Mouse (Mus musculus) intestine, embryonic 16.5 days (tissue): ENCODE results near the gene Ewsr1. TPM values are rescaled to one million over a fixed set of nuclear protein-coding genes. Genes with fewer than 3 reads are reported as not detected.

ENCODE experiments used
- ATAC-seq: fragments of 200-750 bp; cut with Nextera tagmentation; 2 replicates; pipeline ENCODE4 v1.8.0; 2017; ENCODE audit warnings: moderate TSS enrichment, moderate library complexity
- H3K27ac ChIP-seq: fragments of 300-500 bp; sonication (generic); 2 replicates; pipeline ENCODE4 v1.5.1; 2014; ENCODE audit warnings: mild to moderate bottlenecking, low read length
- H3K27me3 ChIP-seq: fragments of 300-500 bp; sonication (generic); replicated peaks from 2 replicates; pipeline ENCODE4 v1.6.1; 2014; ENCODE audit warnings: low read length, control low read depth, mixed read lengths; ENCODE audit not compliant: control insufficient read depth, insufficient read depth
- H3K36me3 ChIP-seq: fragments of 300-500 bp; sonication (generic); 2 replicates; pipeline ENCODE4 v1.6.1; 2014; ENCODE audit warnings: low read length, control low read depth; ENCODE audit not compliant: control insufficient read depth, insufficient read depth
- H3K4me1 ChIP-seq: fragments of 300-500 bp; sonication (generic); 2 replicates; pipeline ENCODE4 v1.6.1; 2014; ENCODE audit warnings: low read length, control low read depth, mixed read lengths; ENCODE audit not compliant: control insufficient read depth, insufficient read depth
- H3K4me2 ChIP-seq: fragments of 300-500 bp; sonication (generic); 2 replicates; pipeline ENCODE4 v1.6.1; 2014; ENCODE audit warnings: low read depth, low read length, control low read depth
- H3K4me3 ChIP-seq: fragments of 300-500 bp; sonication (generic); 2 replicates; pipeline ENCODE4 v1.5.1; 2014; ENCODE audit warnings: mild to moderate bottlenecking, low read length
- H3K9ac ChIP-seq: fragments of 300-500 bp; sonication (generic); 2 replicates; pipeline ENCODE4 v1.6.1; 2014; ENCODE audit warnings: low read depth, low read length
- H3K9me3 ChIP-seq: fragments of 300-500 bp; sonication (generic); 2 replicates; pipeline ENCODE4 v1.6.1; 2016; ENCODE audit warnings: low read length, control low read depth; ENCODE audit not compliant: control insufficient read depth
- WGBS: fragments of 180-500 bp; shearing (Covaris S2); extraction: QIAGEN DNeasy Blood & Tissue Kit; methylation state at CpG from one replicate; pipeline ENCODE4 v1.1.7; 2014; 5-methylcytosine and 5-hydroxymethylcytosine counted together
- microRNA-seq: library from miRNA; unstranded; fragments of <30 nt; microRNA quantifications from one replicate; pipeline ENCODE4, GENCODE M21; 2016
- polyA plus RNA-seq: library from polyadenylated mRNA; unstranded; fragments of >200 nt; fragmentation: Nextera tagmentation; extraction: Ambion mirVana; gene quantifications from 2 replicates; pipeline ENCODE4 v1.2.1, GENCODE M21; 2015

Gene Ewsr1
- polyA plus RNA-seq, 1 experiment from 2014 or later, result 529 TPM

GRCm38 (mm10) chr11:5040585-5040984 lies 58.5 kb downstream of the Ewsr1 start:
- no peak for ATAC-seq
- Histone ChIP-seq H3K9ac (no peak overlapping the region), H3K4me2 (no peak overlapping the region), H3K4me3 (no peak overlapping the region), H3K27ac (no peak overlapping the region), H3K4me1 (no peaks in the 10 kb centered on the region), H3K36me3 (peaks cover 12% of the 10 kb centered on the region; the same call in 1 of the 2 replicates), H3K9me3 (no peaks in the 10 kb centered on the region), H3K27me3 (no peaks in the 10 kb centered on the region)
- WGBS, result 90% methylated on average over 5 of the region's 5 CpGs

DNA sequence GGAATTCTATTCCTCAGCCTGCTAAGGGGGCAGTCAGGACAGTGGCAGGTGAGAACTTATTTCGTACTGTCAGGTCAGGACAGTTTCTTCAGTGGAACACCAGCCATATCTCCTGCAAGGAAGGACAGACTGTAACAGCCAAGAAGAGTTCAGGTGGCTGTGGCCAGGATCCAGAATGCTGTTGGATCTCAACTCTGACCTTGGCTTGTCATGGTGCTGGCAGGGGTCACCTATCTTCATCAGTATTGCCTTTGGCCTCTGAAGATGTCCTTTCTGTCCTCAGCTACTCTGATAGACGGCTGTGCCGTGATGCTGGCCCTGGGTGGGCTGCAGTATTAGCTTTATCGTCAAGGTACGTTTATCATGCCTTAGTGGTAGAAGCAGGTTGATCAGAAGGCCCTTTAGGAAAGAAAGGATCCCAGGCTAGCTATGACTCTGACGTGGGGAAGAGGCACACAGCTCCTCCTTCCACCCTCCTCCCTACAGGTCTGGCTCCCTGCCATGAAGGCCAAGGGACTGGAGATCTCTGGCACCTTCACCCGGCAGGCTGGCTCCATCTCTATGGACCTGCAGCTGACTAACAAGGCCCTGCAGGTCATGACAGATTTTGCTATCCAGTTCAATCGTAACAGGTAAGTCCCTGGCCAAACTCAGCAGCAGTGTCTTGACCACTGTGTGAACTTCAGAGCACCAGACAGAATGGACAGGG lies 61.8 kb downstream of the Ewsr1 start:
- no peak overlapping the region for H3K9ac ChIP-seq
- no peak overlapping the region for H3K4me3 ChIP-seq
- no peak for ATAC-seq
- H3K9me3 ChIP-seq, result no peaks in the 10 kb centered on the region
- WGBS, result 81% methylated on average over 8 of the region's 8 CpGs
- H3K27ac ChIP-seq, result no peak overlapping the region
- no peak overlapping the region for H3K4me2 ChIP-seq
- H3K27me3 ChIP-seq, result no peaks in the 10 kb centered on the region
- H3K4me1 ChIP-seq, result no peaks in the 10 kb centered on the region
- peaks cover 31% of the 10 kb centered on the region for H3K36me3 ChIP-seq

- Histone ChIP-seq H3K27ac (no peak overlapping the region), H3K36me3 (peaks cover 27% of the 10 kb centered on the region), H3K9me3 (no peaks in the 10 kb centered on the region), H3K4me1 (no peaks in the 10 kb centered on the region), H3K9ac (no peak overlapping the region), H3K4me3 (no peak overlapping the region), H3K27me3 (no peaks in the 10 kb centered on the region), H3K4me2 (no peak overlapping the region)
- 87% methylated on average over 4 of the region's 4 CpGs for WGBS
- ATAC-seq, result no peak
Observed at GRCm38 (mm10) chr11:5035421-5035820, 63.6 kb downstream of the Ewsr1 start.

GRCm38 (mm10) chr11:5033136-5033535 lies 65.9 kb downstream of the Ewsr1 start:
- H3K27me3 ChIP-seq, result no peaks in the 10 kb centered on the region
- H3K27ac ChIP-seq, result no peak overlapping the region
- H3K4me2 ChIP-seq, result no peak overlapping the region
- H3K4me3 ChIP-seq, result no peak overlapping the region
- ATAC-seq, result no peak
- peaks cover 23% of the 10 kb centered on the region for H3K36me3 ChIP-seq
- H3K9ac ChIP-seq, result no peak overlapping the region
- WGBS, result 92% methylated on average over 3 of the region's 3 CpGs
- no peaks in the 10 kb centered on the region for H3K4me1 ChIP-seq
- H3K9me3 ChIP-seq, result no peaks in the 10 kb centered on the region

DNA sequence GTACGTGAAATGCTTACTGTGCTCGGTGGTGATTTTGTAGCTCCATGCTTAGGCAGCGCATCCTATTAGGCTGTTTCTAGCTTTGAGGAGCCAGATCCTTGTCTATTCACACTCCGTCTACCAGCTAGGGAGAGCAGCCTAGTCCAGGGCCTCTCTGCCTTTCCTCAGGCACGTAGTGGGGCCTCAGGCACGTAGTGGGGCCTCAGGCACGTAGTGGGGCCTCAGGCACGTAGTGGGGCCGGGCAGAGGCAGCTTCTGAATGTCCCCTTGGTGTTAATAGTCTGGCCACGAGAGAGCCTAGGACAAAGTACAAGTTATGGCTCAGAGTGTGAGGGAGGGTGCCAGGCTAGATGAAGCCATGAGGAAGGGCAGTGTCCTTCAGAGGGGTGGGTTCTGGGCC lies 66.4 kb downstream of the Ewsr1 start:
- no peak overlapping the region for H3K27ac ChIP-seq
- no peak for ATAC-seq
- H3K36me3 ChIP-seq, result peaks cover 23% of the 10 kb centered on the region
- no peak overlapping the region for H3K4me2 ChIP-seq
- WGBS, result 93% methylated on average over 10 of the region's 10 CpGs
- no peaks in the 10 kb centered on the region for H3K4me1 ChIP-seq
- no peak overlapping the region for H3K9ac ChIP-seq
- no peak overlapping the region for H3K4me3 ChIP-seq
- H3K9me3 ChIP-seq, result no peaks in the 10 kb centered on the region
- no peaks in the 10 kb centered on the region for H3K27me3 ChIP-seq

GRCm38 (mm10) chr11:5028228-5028627 lies 70.8 kb downstream of the Ewsr1 start:
- H3K36me3 ChIP-seq, result peaks cover 4% of the 10 kb centered on the region
- 94% methylated on average over 7 of the region's 7 CpGs for WGBS

DNA sequence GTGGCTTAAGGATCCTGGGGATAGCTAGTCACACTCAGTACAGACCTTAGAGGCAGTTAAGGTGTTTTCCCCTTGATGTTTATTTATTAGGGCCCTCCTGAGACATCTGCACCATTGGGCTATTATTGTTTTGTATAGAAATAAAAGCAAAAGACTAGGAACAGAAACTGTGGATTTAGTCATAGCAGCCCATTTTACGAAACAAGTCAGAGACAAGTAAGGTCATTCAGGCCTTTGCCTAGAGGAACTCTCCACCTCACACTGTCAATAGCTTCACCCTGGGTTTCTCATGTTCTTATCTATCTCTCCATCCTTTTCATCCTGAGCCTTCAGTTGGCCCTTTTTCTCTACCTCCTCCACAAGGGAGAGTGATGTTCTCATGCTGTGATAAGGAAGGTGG lies 74.0 kb downstream of the Ewsr1 start:
- Histone ChIP-seq H3K27me3 (no peaks in the 10 kb centered on the region), H3K27ac (no peak overlapping the region), H3K36me3 (no peaks in the 10 kb centered on the region; the same call in none of the 2 replicates), H3K4me3 (no peak overlapping the region), H3K4me2 (no peak overlapping the region), H3K9ac (no peak overlapping the region), H3K9me3 (no peaks in the 10 kb centered on the region), H3K4me1 (no peaks in the 10 kb centered on the region)
- no peak for ATAC-seq
- 100% methylated on average over 1 of the region's 1 CpGs for WGBS

More at GRCm38 (mm10) chr11:5028228-5028627, 70.8 kb downstream of the Ewsr1 start:
- no peak overlapping the region for H3K4me2 ChIP-seq
- no peak overlapping the region for H3K9ac ChIP-seq
- no peak for ATAC-seq
- no peak overlapping the region for H3K27ac ChIP-seq
- no peak overlapping the region for H3K4me3 ChIP-seq
- no peaks in the 10 kb centered on the region for H3K27me3 ChIP-seq
- H3K4me1 ChIP-seq, result no peaks in the 10 kb centered on the region
- H3K9me3 ChIP-seq, result no peaks in the 10 kb centered on the region

Small RNA genes within 50 kb of the gene (microRNA-seq; reads per million reads assigned to microRNA genes)
- gene Gm47296, result not detected

Other genes starting within 250 kb of the Ewsr1 start
- gene Nf2, start 249.7 kb downstream of the Ewsr1 start, polyA plus RNA-seq, result 38.0 and 38.8 TPM in 2 replicates
- 112 and 119 TPM in 2 replicates for gene Nipsnap1, start 225.3 kb downstream of the Ewsr1 start, polyA plus RNA-seq
- gene Thoc5, start 203.9 kb downstream of the Ewsr1 start, polyA plus RNA-seq, result 30.3 and 32.7 TPM in 2 replicates
- 0.55 and 0.61 TPM in 2 replicates for gene Nefh, start 151.2 kb downstream of the Ewsr1 start, polyA plus RNA-seq
- 81.2 and 85.4 TPM in 2 replicates for gene Ap1b1, start 112.4 kb downstream of the Ewsr1 start, polyA plus RNA-seq
- gene Rasl10a, start 41.1 kb downstream of the Ewsr1 start, polyA plus RNA-seq, result 0.69 and 0.71 TPM in 2 replicates
- 17.5 and 21.0 TPM in 2 replicates for gene Gas2l1, start 33.9 kb downstream of the Ewsr1 start, polyA plus RNA-seq
- gene Rhbdd3, start 340 bp downstream of the Ewsr1 start, polyA plus RNA-seq, result 27.8 and 32.5 TPM in 2 replicates
- gene Emid1, start 53.0 kb upstream of the Ewsr1 start, polyA plus RNA-seq, result 112 and 120 TPM in 2 replicates
- 9.1 and 10.5 TPM in 2 replicates for gene Kremen1, start 162.3 kb upstream of the Ewsr1 start, polyA plus RNA-seq